Mouse (Mus musculus) limb, embryonic 14.5 days (tissue): ENCODE measurements around the gene Slc25a31. TPM values are rescaled to one million over a fixed set of nuclear protein-coding genes. Genes with fewer than 3 reads are reported as not detected.

ENCODE experiments used
- ATAC-seq: fragments of 200-750 bp; cut with Nextera tagmentation; 2 replicates; pipeline ENCODE4 v1.8.0; 2017; ENCODE audit warnings: low read depth, moderate number of reproducible peaks, moderate TSS enrichment; ENCODE audit not compliant: low FRiP score
- DNase-seq: peaks from one replicate; pipeline ENCODE4 v3.0.0-alpha.2; 2015; ENCODE audit warnings: low spot score
- H3K27ac ChIP-seq: fragments of 300-500 bp; sonication (generic); replicated peaks from 2 replicates; pipeline ENCODE4 v1.5.1; 2014; ENCODE audit warnings: low read depth, mild to moderate bottlenecking, low read length, moderate library complexity, mixed read lengths
- H3K27me3 ChIP-seq: fragments of 300-500 bp; sonication (generic); 2 replicates; pipeline ENCODE4 v1.6.1; 2014; ENCODE audit warnings: low read length, mixed read lengths; ENCODE audit not compliant: control insufficient read depth, insufficient read depth
- H3K36me3 ChIP-seq: fragments of 300-500 bp; sonication (generic); 2 replicates; pipeline ENCODE4 v1.6.1; 2014; ENCODE audit warnings: mild to moderate bottlenecking, low read length, moderate library complexity, mixed read lengths; ENCODE audit not compliant: control insufficient read depth, insufficient read depth
- H3K4me1 ChIP-seq: fragments of 300-500 bp; sonication (generic); 2 replicates; pipeline ENCODE4 v1.6.1; 2014; ENCODE audit warnings: antibody characterized with exemption, low read length, mixed read lengths; ENCODE audit not compliant: control insufficient read depth, insufficient read depth
- H3K4me2 ChIP-seq: fragments of 300-500 bp; sonication (generic); replicated peaks from 2 replicates; pipeline ENCODE4 v1.6.1; 2014; ENCODE audit warnings: low read depth, mild to moderate bottlenecking, low read length, moderate library complexity; ENCODE audit not compliant: severe bottlenecking
- H3K4me3 ChIP-seq: fragments of 300-500 bp; sonication (generic); replicated peaks from 2 replicates; pipeline ENCODE4 v1.5.1; 2014; ENCODE audit warnings: low read length
- H3K9ac ChIP-seq: fragments of 300-500 bp; sonication (generic); 2 replicates; pipeline ENCODE4 v1.6.1; 2014; ENCODE audit warnings: mild to moderate bottlenecking, low read depth, low read length, moderate library complexity; ENCODE audit not compliant: severe bottlenecking
- H3K9me3 ChIP-seq: fragments of 300-500 bp; sonication (generic); 2 replicates; pipeline ENCODE4 v1.6.1; 2016; ENCODE audit warnings: low read length; ENCODE audit not compliant: control insufficient read depth
- POLR2A ChIP-seq: fragments of 200-500 bp; IDR thresholded peaks from 2 replicates; pipeline ENCODE4 v1.8.0; 2012; ENCODE audit warnings: inconsistent platforms, mild to moderate bottlenecking, moderate library complexity, borderline replicate concordance; ENCODE audit not compliant: insufficient read depth, insufficient read length; ENCODE audit errors: extremely low read depth
- WGBS: fragments of 180-500 bp; shearing (Covaris S2); extraction: QIAGEN DNeasy Blood & Tissue Kit; methylation state at CpG from one replicate; pipeline ENCODE4 v1.1.7; 2014; 5-methylcytosine and 5-hydroxymethylcytosine counted together
- polyA plus RNA-seq, 2 experiments: library from polyadenylated mRNA; depleted of rRNA in 1 of 2; stranded (reverse) in 1 of 2; unstranded in 1 of 2; fragments of >200 nt; fragmentation: Nextera tagmentation in 1 of 2; extraction: Ambion mirVana in 1 of 2; gene quantifications; 2 replicates each; pipeline versions ENCODE4 v1.2.1 to v1.2.3; 2012 to 2014

Gene Slc25a31
- polyA plus RNA-seq, 2 experiments: 0.28 to 0.41 TPM

DNA sequence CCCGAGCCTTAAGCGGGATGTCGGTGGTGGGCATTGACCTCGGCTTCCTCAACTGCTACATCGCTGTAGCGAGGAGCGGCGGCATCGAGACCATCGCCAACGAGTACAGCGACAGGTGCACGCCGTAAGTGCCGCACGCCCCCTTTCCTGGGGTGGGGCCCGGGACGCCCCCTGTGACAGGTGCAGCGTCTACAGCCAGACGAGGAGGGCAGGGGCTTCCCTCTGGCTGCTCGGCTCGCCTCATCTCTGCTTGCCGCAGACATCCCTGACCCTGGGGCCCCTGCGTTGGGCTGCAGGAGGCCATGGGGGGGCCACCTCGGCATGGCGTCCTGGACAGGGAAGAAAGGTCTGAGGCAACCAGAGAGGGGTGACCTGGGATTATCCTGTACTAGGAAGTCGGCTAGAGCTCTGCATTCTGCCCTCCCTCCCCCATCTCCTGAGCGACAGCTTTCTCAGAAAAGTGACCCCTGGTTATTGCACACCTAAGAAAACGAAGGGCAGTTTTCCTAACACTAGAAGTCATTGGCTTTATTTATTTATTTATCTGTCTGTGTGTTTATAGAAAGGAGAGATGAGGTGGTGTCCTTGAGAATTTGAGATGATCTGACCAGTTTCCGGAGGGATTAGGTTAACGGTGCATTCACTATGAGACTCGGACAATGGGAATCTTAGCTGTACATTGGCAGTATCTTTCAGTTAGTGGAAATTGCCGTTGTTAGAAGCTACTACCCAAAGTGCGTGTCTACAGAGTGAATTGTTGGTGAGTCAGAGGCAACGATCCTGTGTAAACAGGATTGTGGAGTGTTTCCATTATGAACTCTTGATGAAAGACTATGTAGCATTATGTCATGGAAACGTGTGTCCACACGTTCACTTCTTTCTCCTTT lies 37.2 kb downstream of the Slc25a31 start:
- no peak for TF ChIP-seq POLR2A
- WGBS: 8% methylated on average over 30 of the region's 37 CpGs
- no peak overlapping the region for H3K27ac ChIP-seq
- DNase-seq (no peak), ATAC-seq (peak; percentile 51)
- no peaks in the 10 kb centered on the region for H3K36me3 ChIP-seq
- peaks cover 9% of the 10 kb centered on the region; the same call in 1 of the 2 replicates for H3K4me1 ChIP-seq
- H3K27me3 ChIP-seq: peaks cover 7% of the 10 kb centered on the region; the same call in 1 of the 2 replicates
- H3K4me3 ChIP-seq: peak overlapping the region; percentile 71
- peak overlapping the region; percentile 92 for H3K4me2 ChIP-seq
- H3K9ac ChIP-seq: peak overlapping the region; percentile 62
- no peaks in the 10 kb centered on the region for H3K9me3 ChIP-seq

DNA sequence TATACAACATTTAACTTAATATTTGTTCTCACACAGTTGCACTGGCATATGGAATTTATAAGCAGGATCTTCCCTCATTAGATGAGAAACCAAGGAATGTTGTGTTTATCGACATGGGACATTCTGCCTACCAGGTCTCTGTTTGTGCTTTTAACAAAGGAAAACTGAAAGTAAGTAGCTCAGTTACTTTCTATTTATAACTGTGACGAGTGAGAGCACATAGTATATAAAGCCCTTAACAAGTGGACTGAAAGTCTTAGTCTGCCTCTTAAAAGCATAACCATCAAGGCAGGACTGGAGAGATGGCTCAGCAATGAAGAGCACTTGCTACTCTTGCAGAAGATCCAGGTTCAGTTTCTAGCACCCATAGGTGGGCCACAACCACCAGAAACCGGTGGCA lies 52.1 kb downstream of the Slc25a31 start:
- no peak overlapping the region for H3K4me2 ChIP-seq
- TF ChIP-seq POLR2A: no peak
- no peak overlapping the region for H3K4me3 ChIP-seq
- H3K36me3 ChIP-seq: no peaks in the 10 kb centered on the region
- DNase-seq (no peak), ATAC-seq (no peak)
- no peaks in the 10 kb centered on the region for H3K27me3 ChIP-seq
- no peaks in the 10 kb centered on the region for H3K9me3 ChIP-seq
- no peak overlapping the region for H3K27ac ChIP-seq
- 84% methylated on average over 3 of the region's 3 CpGs for WGBS
- H3K9ac ChIP-seq: no peak overlapping the region
- H3K4me1 ChIP-seq: no peaks in the 10 kb centered on the region

DNA sequence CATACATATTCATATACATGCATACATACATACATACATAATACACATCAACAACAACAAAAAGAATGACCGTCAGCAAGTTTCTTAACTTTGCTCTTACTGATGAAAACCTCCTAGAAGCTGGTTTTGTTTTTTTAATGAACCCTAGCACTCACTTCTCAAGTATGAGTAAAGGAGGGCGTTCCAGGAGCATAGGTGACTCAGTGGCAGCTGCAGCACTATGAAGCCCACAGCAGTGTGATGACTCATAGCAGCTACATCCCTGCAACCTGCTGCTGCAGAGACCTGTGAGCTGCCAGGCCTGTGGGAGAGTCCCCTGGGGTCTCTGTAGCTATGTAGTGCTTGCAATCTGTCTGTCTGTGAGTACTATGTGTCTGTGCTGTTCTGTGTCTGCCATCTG lies 52.7 kb downstream of the Slc25a31 start:
- ATAC-seq (no peak), DNase-seq (no peak)
- Histone ChIP-seq H3K27ac (no peak overlapping the region), H3K9me3 (no peaks in the 10 kb centered on the region), H3K9ac (no peak overlapping the region), H3K4me3 (no peak overlapping the region), H3K27me3 (no peaks in the 10 kb centered on the region), H3K4me2 (no peak overlapping the region), H3K36me3 (no peaks in the 10 kb centered on the region), H3K4me1 (no peaks in the 10 kb centered on the region)
- TF ChIP-seq POLR2A: no peak
- 77% methylated on average over 2 of the region's 2 CpGs for WGBS

Other genes starting within 250 kb of the Slc25a31 start
- 6.4 and 6.9 TPM in 2 replicates for gene Intu, start 177.6 kb upstream of the Slc25a31 start, polyA plus RNA-seq (2012; rRNA removed)
- gene Intu, start 177.6 kb upstream of the Slc25a31 start, polyA plus RNA-seq (2014; fragmentation: Nextera tagmentation; extraction: Ambion mirVana): 2.8 and 3.6 TPM in 2 replicates
- 1.3 and 1.9 TPM in 2 replicates for gene Hspa4l, start 35.6 kb downstream of the Slc25a31 start, polyA plus RNA-seq (2012; rRNA removed)
- 4.8 and 6.7 TPM in 2 replicates for gene Hspa4l, start 35.6 kb downstream of the Slc25a31 start, polyA plus RNA-seq (2014; fragmentation: Nextera tagmentation; extraction: Ambion mirVana)
- 25.6 and 33.7 TPM in 2 replicates for gene Plk4, start 91.2 kb downstream of the Slc25a31 start, polyA plus RNA-seq (2012; rRNA removed)
- 42.9 and 48.8 TPM in 2 replicates for gene Plk4, start 91.2 kb downstream of the Slc25a31 start, polyA plus RNA-seq (2014; fragmentation: Nextera tagmentation; extraction: Ambion mirVana)
- 6.5 and 7.1 TPM in 2 replicates for gene Mfsd8, start 138.0 kb downstream of the Slc25a31 start, polyA plus RNA-seq (2012; rRNA removed)
- gene Mfsd8, start 138.0 kb downstream of the Slc25a31 start, polyA plus RNA-seq (2014; fragmentation: Nextera tagmentation; extraction: Ambion mirVana): 8.5 and 9.2 TPM in 2 replicates
- 5.8 and 6.7 TPM in 2 replicates for gene Abhd18, start 138.1 kb downstream of the Slc25a31 start, polyA plus RNA-seq (2012; rRNA removed)
- gene Abhd18, start 138.1 kb downstream of the Slc25a31 start, polyA plus RNA-seq (2014; fragmentation: Nextera tagmentation; extraction: Ambion mirVana): 5.0 and 5.6 TPM in 2 replicates
- gene 1700034I23Rik, start 193.7 kb downstream of the Slc25a31 start, polyA plus RNA-seq (2012; rRNA removed): not detected in 2 replicates
- 0.12 and 0.32 TPM in 2 replicates for gene 1700034I23Rik, start 193.7 kb downstream of the Slc25a31 start, polyA plus RNA-seq (2014; fragmentation: Nextera tagmentation; extraction: Ambion mirVana)
- gene Larp1b, start 241.0 kb downstream of the Slc25a31 start, polyA plus RNA-seq (2012; rRNA removed): 2.1 and 3.5 TPM in 2 replicates
- 2.0 and 4.0 TPM in 2 replicates for gene Larp1b, start 241.0 kb downstream of the Slc25a31 start, polyA plus RNA-seq (2014; fragmentation: Nextera tagmentation; extraction: Ambion mirVana)